Mouse (Mus musculus): ENCODE results near the gene Dgkb.

- no peak for TF ChIP-seq CTCF (IDR thresholded peaks at IDR 0.05; ENCODE audit: borderline replicate concordance, control insufficient read depth, extremely low read depth, insufficient read depth, low read length, poor library complexity)
- TF ChIP-seq POLR2A (IDR thresholded peaks at IDR 0.05; ENCODE audit: control insufficient read depth, extremely low read depth, insufficient read depth, low read length, poor library complexity): no peak
Observed at GRCm38 (mm10) chr12:37889431-37889830, 71.9 kb downstream of the Dgkb start.

All from thymus, adult 2 months (tissue).